Mouse (Mus musculus) hindbrain, postnatal 0 days (tissue): ENCODE measurements around the gene Tcirg1. TPM values are rescaled to one million over a fixed set of nuclear protein-coding genes. Genes with fewer than 3 reads are reported as not detected.

ENCODE experiments used
- ATAC-seq: fragments of 200-750 bp; cut with Nextera tagmentation; 2 replicates; pipeline ENCODE4 v1.8.0; 2017; ENCODE audit warnings: mild to moderate bottlenecking, moderate TSS enrichment, moderate library complexity
- DNase-seq: peaks from one replicate; pipeline ENCODE4 v3.0.0-alpha.2; 2015; ENCODE audit warnings: low spot score
- H3K27ac ChIP-seq: fragments of 300-500 bp; sonication (generic); 2 replicates; pipeline ENCODE4 v1.5.1; 2014; ENCODE audit warnings: mild to moderate bottlenecking
- H3K27me3 ChIP-seq: fragments of 300-500 bp; sonication (generic); 2 replicates; pipeline ENCODE4 v1.6.1; 2014; ENCODE audit warnings: low read length, mixed read lengths; ENCODE audit not compliant: insufficient read depth
- H3K36me3 ChIP-seq: fragments of 300-500 bp; sonication (generic); 2 replicates; pipeline ENCODE4 v1.6.1; 2014; ENCODE audit warnings: low read length, mixed read lengths; ENCODE audit not compliant: insufficient read depth
- H3K4me1 ChIP-seq: fragments of 300-500 bp; sonication (generic); 2 replicates; pipeline ENCODE4 v1.6.1; 2014; ENCODE audit warnings: antibody characterized with exemption, low read length, mixed read lengths; ENCODE audit not compliant: insufficient read depth
- H3K4me2 ChIP-seq: fragments of 300-500 bp; sonication (generic); 2 replicates; pipeline ENCODE4 v1.6.1; 2014; ENCODE audit warnings: low read depth, mild to moderate bottlenecking, low read length, moderate library complexity, mixed read lengths
- H3K4me3 ChIP-seq: fragments of 300-500 bp; sonication (generic); 2 replicates; pipeline ENCODE4 v1.5.1; 2014; ENCODE audit warnings: low read length
- H3K9ac ChIP-seq: fragments of 300-500 bp; sonication (generic); replicated peaks from 2 replicates; pipeline ENCODE4 v1.6.1; 2014; ENCODE audit warnings: mild to moderate bottlenecking, low read length, moderate library complexity, mixed read lengths
- H3K9me3 ChIP-seq: fragments of 300-500 bp; sonication (generic); 2 replicates; pipeline ENCODE4 v1.6.1; 2016; ENCODE audit warnings: low read length, mixed read lengths
- CTCF ChIP-seq: IDR thresholded peaks from 2 replicates; pipeline ENCODE4 v1.5.1; 2016; ENCODE audit warnings: antibody characterized with exemption, control low read depth, low read depth
- whole genome bisulfite sequencing: fragments of 180-500 bp; shearing (Covaris S2); extraction: QIAGEN DNeasy Blood & Tissue Kit; methylation state at CpG from one replicate; pipeline ENCODE4 v1.1.7; 2014; 5-methylcytosine and 5-hydroxymethylcytosine counted together
- polyA plus RNA-seq: library from polyadenylated mRNA; unstranded; fragments of >200 nt; fragmentation: Nextera tagmentation; extraction: Ambion mirVana; gene quantifications from 2 replicates; pipeline ENCODE4 v1.2.1, GENCODE M21; 2015
- total RNA-seq: library from RNA; depleted of rRNA; stranded (reverse); fragments of >200 nt; gene quantifications from 2 replicates; pipeline ENCODE4 v1.2.3, GENCODE M21; 2014

The Tcirg1 gene
- total and polyA plus RNA-seq, 2 experiments from 2014 or later = 17.3 to 44.0 TPM

DNA sequence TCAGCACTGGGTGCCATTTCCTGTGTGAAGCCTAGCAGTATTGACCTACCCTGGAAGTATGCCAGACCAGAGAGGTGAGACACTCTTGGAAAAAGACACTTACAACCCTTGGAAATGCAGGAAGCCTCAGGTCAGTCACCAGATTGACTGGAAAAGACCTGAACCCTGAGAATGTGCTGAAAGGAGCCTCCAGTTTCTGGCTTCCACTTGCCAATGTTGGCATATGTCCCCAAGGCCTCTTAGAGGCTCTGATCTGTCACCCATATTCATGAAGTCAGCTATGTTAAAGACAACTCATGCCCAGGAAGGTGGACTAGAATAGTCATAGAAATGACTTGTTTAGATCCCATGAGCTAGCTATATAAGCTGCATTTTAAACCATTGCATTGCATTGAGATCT, 35.5 kb downstream of the Tcirg1 start:
- no peak for DNase-seq
- H3K4me3 ChIP-seq = no peak overlapping the region
- H3K4me2 ChIP-seq = no peak overlapping the region
- ATAC-seq = no peak
- TF ChIP-seq CTCF = no peak
- H3K27me3 ChIP-seq = no peaks in the 10 kb centered on the region
- no peaks in the 10 kb centered on the region for H3K36me3 ChIP-seq
- no peak overlapping the region for H3K9ac ChIP-seq
- no peaks in the 10 kb centered on the region for H3K4me1 ChIP-seq
- H3K9me3 ChIP-seq = no peaks in the 10 kb centered on the region
- H3K27ac ChIP-seq = no peak overlapping the region

DNA sequence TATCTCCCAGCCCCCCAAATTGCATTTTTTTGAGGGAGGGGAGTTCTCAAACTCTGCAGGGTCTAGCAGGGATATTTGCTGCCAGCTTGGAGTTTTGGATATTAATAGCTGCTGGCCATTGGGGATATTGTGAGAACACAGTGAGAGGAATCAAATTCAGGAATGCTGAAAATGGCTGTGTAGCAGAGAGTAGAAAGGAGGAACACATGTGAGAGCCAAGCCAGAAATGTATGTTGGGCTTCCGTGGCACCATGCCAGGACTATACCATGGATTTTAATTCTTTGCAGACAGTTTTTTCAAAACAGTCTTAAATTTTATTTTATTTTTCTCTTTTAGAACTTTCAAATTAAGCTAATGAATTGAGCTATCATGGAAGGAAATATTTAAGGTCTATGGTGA, 38.6 kb downstream of the Tcirg1 start:
- Histone ChIP-seq H3K4me3 (no peak overlapping the region), H3K9ac (no peak overlapping the region), H3K27ac (no peak overlapping the region), H3K4me2 (no peak overlapping the region), H3K9me3 (no peaks in the 10 kb centered on the region), H3K36me3 (no peaks in the 10 kb centered on the region), H3K4me1 (no peaks in the 10 kb centered on the region), H3K27me3 (no peaks in the 10 kb centered on the region)
- ATAC-seq (no peak), DNase-seq (no peak)
- WGBS = 91% methylated on average over 1 of the region's 1 CpGs
- TF ChIP-seq CTCF = no peak

DNA sequence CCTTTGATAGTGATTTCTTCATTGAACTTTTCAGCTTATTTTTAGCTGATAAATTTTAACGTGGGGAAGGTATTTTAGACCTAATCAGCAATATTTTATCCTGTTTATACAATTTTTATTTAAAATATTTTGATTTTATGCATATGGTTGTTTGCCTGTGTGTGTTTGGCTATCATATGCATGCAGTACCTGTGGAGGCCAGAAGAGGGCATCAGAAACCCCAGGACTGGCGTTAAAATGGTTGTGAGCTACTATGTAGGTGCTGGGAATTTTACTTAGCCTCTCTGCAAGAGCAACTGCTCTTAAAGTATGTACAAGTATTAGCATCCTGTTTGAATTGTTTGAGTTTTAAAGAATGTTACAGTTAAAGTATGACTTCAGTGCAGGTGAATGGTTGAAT, 42.0 kb downstream of the Tcirg1 start:
- no peak for DNase-seq
- Histone ChIP-seq H3K9me3 (no peaks in the 10 kb centered on the region), H3K36me3 (no peaks in the 10 kb centered on the region), H3K9ac (no peak overlapping the region), H3K4me3 (no peak overlapping the region), H3K4me1 (no peaks in the 10 kb centered on the region), H3K27ac (no peak overlapping the region), H3K4me2 (no peak overlapping the region), H3K27me3 (no peaks in the 10 kb centered on the region)
- 89% methylated on average over 2 of the region's 2 CpGs for WGBS
- no peak for ATAC-seq
- TF ChIP-seq CTCF = peak; percentile 54

DNA sequence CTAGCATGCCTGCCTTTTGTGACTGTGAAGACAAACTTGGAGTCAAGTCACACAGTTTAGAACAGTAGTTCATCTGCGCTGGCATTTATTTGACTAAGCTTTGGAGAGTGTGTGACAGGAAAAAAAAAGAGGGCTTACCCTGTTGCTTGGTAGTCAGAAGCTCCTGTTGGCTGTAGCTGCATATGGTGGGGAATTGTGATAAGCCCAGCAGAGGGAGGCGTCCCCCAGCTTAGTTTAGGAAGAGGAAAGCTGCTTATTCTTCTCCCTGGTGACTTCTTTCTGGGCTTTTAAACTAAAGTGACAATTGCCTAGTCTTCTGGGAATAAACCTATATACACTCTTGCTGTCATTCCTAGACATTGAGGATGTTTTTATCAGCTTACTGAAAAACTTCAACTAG, 44.2 kb downstream of the Tcirg1 start:
- H3K27ac ChIP-seq = no peak overlapping the region
- WGBS = 65% methylated on average over 2 of the region's 2 CpGs
- H3K27me3 ChIP-seq = no peaks in the 10 kb centered on the region
- no peak overlapping the region for H3K9ac ChIP-seq
- H3K9me3 ChIP-seq = no peaks in the 10 kb centered on the region
- ATAC-seq (no peak), DNase-seq (no peak)
- TF ChIP-seq CTCF = peak; percentile 17
- no peaks in the 10 kb centered on the region for H3K36me3 ChIP-seq
- no peak overlapping the region for H3K4me2 ChIP-seq
- H3K4me3 ChIP-seq = no peak overlapping the region
- no peaks in the 10 kb centered on the region for H3K4me1 ChIP-seq

DNA sequence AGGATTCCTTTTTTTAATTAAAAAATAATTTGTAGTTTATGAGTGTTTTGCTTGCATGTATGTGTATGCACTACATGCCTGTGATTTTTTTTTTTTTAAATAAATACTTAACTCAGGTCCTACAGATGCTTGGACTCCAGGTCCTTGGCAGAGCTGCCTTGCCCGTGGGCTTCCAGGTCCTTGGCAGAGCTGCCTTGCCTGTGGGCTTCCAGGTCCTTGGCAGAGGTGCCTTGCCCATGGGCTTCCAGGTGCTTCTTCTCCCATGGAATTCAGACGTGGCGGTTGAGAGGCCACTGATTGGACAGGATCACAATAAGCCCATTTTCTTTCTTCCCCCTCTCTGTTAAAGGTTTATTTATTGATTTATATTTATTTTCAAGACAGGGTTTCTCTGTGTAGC, 49.7 kb downstream of the Tcirg1 start:
- Histone ChIP-seq H3K9me3 (no peaks in the 10 kb centered on the region), H3K9ac (no peak overlapping the region), H3K27ac (no peak overlapping the region), H3K4me3 (no peak overlapping the region), H3K36me3 (no peaks in the 10 kb centered on the region), H3K27me3 (no peaks in the 10 kb centered on the region), H3K4me2 (no peak overlapping the region), H3K4me1 (peaks cover 14% of the 10 kb centered on the region)
- ATAC-seq = no peak
- WGBS = 58% methylated on average over 3 of the region's 3 CpGs
- no peak for DNase-seq
- no peak for TF ChIP-seq CTCF

DNA sequence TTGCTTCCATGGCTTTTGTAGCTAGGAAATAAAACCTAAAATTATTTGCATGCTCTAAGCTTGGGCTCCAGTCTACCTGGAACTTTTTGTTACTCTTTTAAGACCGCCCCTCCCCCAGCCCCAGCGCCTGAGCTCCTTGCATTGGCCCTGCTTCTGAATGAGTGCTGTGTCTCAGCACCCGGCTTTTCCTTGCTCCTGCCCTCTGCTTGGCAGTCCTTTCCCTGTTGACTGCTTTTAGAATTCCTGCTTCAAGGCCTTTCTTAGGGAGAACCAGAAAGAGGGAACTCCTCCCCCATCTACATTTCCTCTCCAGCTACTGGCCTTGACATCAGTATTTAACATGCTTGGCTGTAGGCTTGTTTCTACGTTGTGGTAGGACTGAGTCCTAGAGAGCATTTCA, 51.3 kb downstream of the Tcirg1 start:
- DNase-seq (peak; percentile 37), ATAC-seq (no peak)
- peaks cover 20% of the 10 kb centered on the region for H3K4me1 ChIP-seq
- H3K27ac ChIP-seq = peak overlapping the region; percentile 58; the same call in 1 of the 2 replicates
- H3K4me2 ChIP-seq = peak overlapping the region; percentile 41
- no peak for TF ChIP-seq CTCF
- WGBS = 24% methylated on average over 4 of the region's 4 CpGs
- no peak overlapping the region for H3K4me3 ChIP-seq
- no peaks in the 10 kb centered on the region for H3K9me3 ChIP-seq
- no peak overlapping the region for H3K9ac ChIP-seq
- H3K27me3 ChIP-seq = no peaks in the 10 kb centered on the region
- H3K36me3 ChIP-seq = no peaks in the 10 kb centered on the region

DNA sequence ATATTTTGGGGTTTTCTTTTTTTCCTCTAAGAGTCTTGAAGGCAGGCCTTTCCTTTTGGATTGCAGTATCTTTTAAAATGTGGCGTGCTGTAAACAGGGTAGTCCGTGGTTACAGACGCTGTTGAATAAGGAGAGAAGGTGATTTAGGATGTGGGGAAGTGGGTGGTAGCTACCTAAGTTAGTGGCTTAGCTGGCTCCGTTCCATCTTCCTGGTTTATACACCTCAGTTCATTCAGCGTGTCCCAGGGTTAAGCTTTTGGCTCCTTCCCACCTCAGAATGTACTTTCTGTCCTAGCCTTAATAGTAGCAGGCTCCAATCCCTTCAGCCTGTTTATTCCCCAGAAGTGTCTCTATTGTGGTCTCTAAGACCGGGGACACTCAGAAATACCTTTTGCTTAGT, 51.8 kb downstream of the Tcirg1 start:
- peak overlapping the region; percentile 58; the same call in 1 of the 2 replicates for H3K27ac ChIP-seq
- WGBS = 69% methylated on average over 6 of the region's 6 CpGs
- peak overlapping the region; percentile 41 for H3K4me2 ChIP-seq
- DNase-seq (no peak), ATAC-seq (no peak)
- peaks cover 20% of the 10 kb centered on the region for H3K4me1 ChIP-seq
- no peaks in the 10 kb centered on the region for H3K9me3 ChIP-seq
- no peak overlapping the region for H3K9ac ChIP-seq
- TF ChIP-seq CTCF = no peak
- no peaks in the 10 kb centered on the region for H3K36me3 ChIP-seq
- no peaks in the 10 kb centered on the region for H3K27me3 ChIP-seq
- no peak overlapping the region for H3K4me3 ChIP-seq
